Mouse (Mus musculus) hindbrain, embryonic 11.5 days (tissue): Measurements from ENCODE around the gene Tdrd3. TPM values are rescaled to one million over a fixed set of nuclear protein-coding genes. Genes with fewer than 3 reads are reported as not detected.

Source experiments
- ATAC-seq: fragments of 200-750 bp; cut with Nextera tagmentation; 2 replicates; pipeline ENCODE4 v1.8.0; 2017; ENCODE audit warnings: mild to moderate bottlenecking, moderate TSS enrichment, moderate library complexity; ENCODE audit not compliant: low FRiP score
- DNase-seq: peaks from one replicate; pipeline ENCODE4 v3.0.0-alpha.2; 2015; ENCODE audit warnings: low spot score
- H3K27ac ChIP-seq: fragments of 300-500 bp; sonication (generic); 2 replicates; pipeline ENCODE4 v1.5.1; 2014; ENCODE audit warnings: mild to moderate bottlenecking, low read depth, low read length
- H3K27me3 ChIP-seq: fragments of 300-500 bp; sonication (generic); 2 replicates; pipeline ENCODE4 v1.6.1; 2014; ENCODE audit warnings: mild to moderate bottlenecking, low read length, moderate library complexity, mixed read lengths; ENCODE audit not compliant: control insufficient read depth, insufficient read depth
- H3K36me3 ChIP-seq: fragments of 300-500 bp; sonication (generic); 2 replicates; pipeline ENCODE4 v1.6.1; 2014; ENCODE audit warnings: mild to moderate bottlenecking, low read length, moderate library complexity, mixed read lengths; ENCODE audit not compliant: control insufficient read depth, insufficient read depth
- H3K4me1 ChIP-seq: fragments of 300-500 bp; sonication (generic); replicated peaks from 2 replicates; pipeline ENCODE4 v1.6.1; 2014; ENCODE audit warnings: low read length, mixed read lengths; ENCODE audit not compliant: control insufficient read depth, insufficient read depth
- H3K4me2 ChIP-seq: fragments of 300-500 bp; sonication (generic); replicated peaks from 2 replicates; pipeline ENCODE4 v1.6.1; 2014; ENCODE audit warnings: mild to moderate bottlenecking, low read depth, low read length
- H3K4me3 ChIP-seq: fragments of 300-500 bp; sonication (generic); 2 replicates; pipeline ENCODE4 v1.5.1; 2014; ENCODE audit warnings: low read depth, low read length
- H3K9ac ChIP-seq: fragments of 300-500 bp; sonication (generic); 2 replicates; pipeline ENCODE4 v1.6.1; 2014; ENCODE audit warnings: low read depth, low read length
- H3K9me3 ChIP-seq: fragments of 300-500 bp; sonication (generic); 2 replicates; pipeline ENCODE4 v1.6.1; 2016; ENCODE audit warnings: low read length; ENCODE audit not compliant: control insufficient read depth
- WGBS: fragments of 180-500 bp; shearing (Covaris S2); extraction: QIAGEN DNeasy Blood & Tissue Kit; methylation state at CpG from one replicate; pipeline ENCODE4 v1.1.7; 2014; 5-methylcytosine and 5-hydroxymethylcytosine counted together
- polyA plus RNA-seq: library from polyadenylated mRNA; unstranded; fragments of >200 nt; fragmentation: Nextera tagmentation; extraction: Ambion mirVana; gene quantifications from 2 replicates; pipeline ENCODE4 v1.2.1, GENCODE M21; 2014

Gene Tdrd3
- polyA plus RNA-seq, 1 experiment from 2014 or later, result 46.0 TPM

DNA sequence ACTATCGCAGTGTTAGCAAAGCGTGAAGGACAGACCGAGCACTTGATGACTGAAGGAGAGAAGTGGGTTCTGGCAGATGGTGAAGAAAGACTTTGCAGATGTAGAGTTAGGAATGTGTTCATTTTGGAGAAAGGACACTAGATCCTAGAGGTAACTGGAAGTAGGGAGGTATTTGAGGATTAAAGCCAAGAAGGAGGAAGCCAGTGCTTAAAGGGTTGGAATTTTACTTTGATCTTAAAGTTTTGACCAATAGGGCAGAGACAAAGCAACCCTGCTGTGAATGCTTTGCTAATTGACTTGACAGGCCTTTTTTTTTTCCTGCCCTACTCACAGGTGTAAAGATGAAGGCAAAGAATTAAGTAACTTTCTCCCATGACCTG lies 1.2 kb downstream of the Tdrd3 start:
- DNase-seq (no peak), ATAC-seq (no peak)
- 1% methylated on average over 3 of the region's 3 CpGs for WGBS
- Histone ChIP-seq H3K4me3 (peak overlapping the region; percentile 82), H3K9me3 (no peaks in the 10 kb centered on the region), H3K27ac (peak overlapping the region; percentile 99), H3K4me1 (no peaks in the 10 kb centered on the region), H3K9ac (peak overlapping the region; percentile 94), H3K27me3 (no peaks in the 10 kb centered on the region), H3K4me2 (peak overlapping the region; percentile 87), H3K36me3 (no peaks in the 10 kb centered on the region)

DNA sequence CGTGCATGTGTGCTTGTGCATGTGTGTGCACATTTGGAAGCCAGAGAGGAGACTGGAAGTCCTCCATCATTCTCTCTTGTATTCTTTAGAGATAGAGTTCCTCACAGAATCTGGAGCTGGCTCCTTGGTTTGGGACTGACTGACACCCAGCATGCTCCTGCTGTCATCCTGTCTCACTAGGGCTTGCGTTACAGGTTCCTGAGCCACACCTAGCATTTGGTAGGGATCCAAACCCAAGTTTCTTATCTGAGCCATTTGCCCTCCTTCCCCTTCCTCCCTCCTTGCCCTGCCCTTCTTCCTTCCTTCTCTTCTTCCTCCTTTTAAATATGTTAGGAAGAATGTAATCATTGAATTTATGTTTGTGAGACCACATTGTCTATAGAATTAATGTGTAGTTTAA lies 3.3 kb downstream of the Tdrd3 start:
- H3K9ac ChIP-seq, result no peak overlapping the region
- no peak overlapping the region for H3K4me3 ChIP-seq
- WGBS, result 86% methylated on average over 2 of the region's 2 CpGs
- no peaks in the 10 kb centered on the region for H3K36me3 ChIP-seq
- H3K9me3 ChIP-seq, result no peaks in the 10 kb centered on the region
- H3K27ac ChIP-seq, result no peak overlapping the region
- H3K4me2 ChIP-seq, result no peak overlapping the region
- DNase-seq, result no peak
- H3K4me1 ChIP-seq, result no peaks in the 10 kb centered on the region
- no peak for ATAC-seq
- no peaks in the 10 kb centered on the region for H3K27me3 ChIP-seq

- Histone ChIP-seq H3K4me2 (no peak overlapping the region), H3K9me3 (no peaks in the 10 kb centered on the region), H3K36me3 (no peaks in the 10 kb centered on the region), H3K4me1 (no peaks in the 10 kb centered on the region), H3K4me3 (no peak overlapping the region), H3K9ac (no peak overlapping the region), H3K27ac (no peak overlapping the region), H3K27me3 (no peaks in the 10 kb centered on the region)
- no peak for DNase-seq
- WGBS, result 84% methylated on average over 4 of the region's 4 CpGs
- no peak for ATAC-seq
Observed at GRCm38 (mm10) chr14:87420576-87420975, 4.1 kb downstream of the Tdrd3 start.

GRCm38 (mm10) chr14:87422432-87422831 lies 6.0 kb downstream of the Tdrd3 start:
- no peak overlapping the region for H3K4me2 ChIP-seq
- no peak overlapping the region for H3K27ac ChIP-seq
- ATAC-seq (no peak), DNase-seq (no peak)
- no peaks in the 10 kb centered on the region for H3K9me3 ChIP-seq
- no peak overlapping the region for H3K9ac ChIP-seq
- H3K27me3 ChIP-seq, result no peaks in the 10 kb centered on the region
- no peaks in the 10 kb centered on the region for H3K36me3 ChIP-seq
- no peaks in the 10 kb centered on the region for H3K4me1 ChIP-seq
- WGBS, result 94% methylated on average over 3 of the region's 3 CpGs
- H3K4me3 ChIP-seq, result no peak overlapping the region

DNA sequence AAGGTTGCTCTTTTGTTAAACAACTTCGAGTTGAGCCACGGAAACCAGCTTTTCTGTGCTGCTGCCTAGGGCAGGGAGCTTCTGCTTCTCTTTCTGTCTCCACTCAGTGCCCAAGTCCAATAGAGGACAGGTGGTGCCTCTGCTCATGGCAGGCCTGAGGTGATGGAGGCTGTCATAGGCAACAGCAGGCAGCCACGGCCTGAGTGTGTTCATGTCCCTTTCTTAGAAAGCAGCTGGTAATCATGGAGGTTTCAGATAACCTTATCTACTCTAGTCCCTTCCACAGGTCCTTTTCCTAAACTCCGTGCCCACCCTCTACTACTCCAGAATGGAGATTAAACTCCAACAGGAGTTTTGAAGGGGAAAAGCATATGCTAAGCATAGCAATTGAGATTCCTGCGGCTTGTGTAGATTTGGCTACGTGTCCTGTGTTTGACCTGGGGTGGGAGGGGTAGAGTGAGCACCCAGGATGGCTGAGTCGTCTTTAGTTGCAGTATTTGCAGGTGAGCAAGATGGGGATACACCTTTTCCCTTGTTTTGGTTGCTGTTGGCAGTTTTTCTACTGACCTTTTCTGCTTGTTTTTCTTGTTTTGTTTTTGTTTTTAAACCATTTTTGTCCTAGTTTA lies 10.0 kb downstream of the Tdrd3 start:
- H3K36me3 ChIP-seq, result no peaks in the 10 kb centered on the region
- H3K9me3 ChIP-seq, result no peaks in the 10 kb centered on the region
- H3K4me2 ChIP-seq, result no peak overlapping the region
- DNase-seq (no peak), ATAC-seq (0 out of 2 replicates have a peak, but pooled peaks have one; percentile 38)
- WGBS, result 68% methylated on average over 7 of the region's 7 CpGs
- H3K9ac ChIP-seq, result no peak overlapping the region
- H3K27ac ChIP-seq, result no peak overlapping the region
- no peaks in the 10 kb centered on the region for H3K27me3 ChIP-seq
- no peak overlapping the region for H3K4me3 ChIP-seq
- H3K4me1 ChIP-seq, result no peaks in the 10 kb centered on the region

- WGBS, result 82% methylated on average over 4 of the region's 4 CpGs
- Histone ChIP-seq H3K4me3 (no peak overlapping the region), H3K9me3 (no peaks in the 10 kb centered on the region), H3K9ac (no peak overlapping the region), H3K4me1 (no peaks in the 10 kb centered on the region), H3K27me3 (no peaks in the 10 kb centered on the region), H3K27ac (no peak overlapping the region), H3K4me2 (no peak overlapping the region), H3K36me3 (no peaks in the 10 kb centered on the region)
- no peak for ATAC-seq
- DNase-seq, result no peak
Observed at GRCm38 (mm10) chr14:87427032-87427431, 10.6 kb downstream of the Tdrd3 start.

DNA sequence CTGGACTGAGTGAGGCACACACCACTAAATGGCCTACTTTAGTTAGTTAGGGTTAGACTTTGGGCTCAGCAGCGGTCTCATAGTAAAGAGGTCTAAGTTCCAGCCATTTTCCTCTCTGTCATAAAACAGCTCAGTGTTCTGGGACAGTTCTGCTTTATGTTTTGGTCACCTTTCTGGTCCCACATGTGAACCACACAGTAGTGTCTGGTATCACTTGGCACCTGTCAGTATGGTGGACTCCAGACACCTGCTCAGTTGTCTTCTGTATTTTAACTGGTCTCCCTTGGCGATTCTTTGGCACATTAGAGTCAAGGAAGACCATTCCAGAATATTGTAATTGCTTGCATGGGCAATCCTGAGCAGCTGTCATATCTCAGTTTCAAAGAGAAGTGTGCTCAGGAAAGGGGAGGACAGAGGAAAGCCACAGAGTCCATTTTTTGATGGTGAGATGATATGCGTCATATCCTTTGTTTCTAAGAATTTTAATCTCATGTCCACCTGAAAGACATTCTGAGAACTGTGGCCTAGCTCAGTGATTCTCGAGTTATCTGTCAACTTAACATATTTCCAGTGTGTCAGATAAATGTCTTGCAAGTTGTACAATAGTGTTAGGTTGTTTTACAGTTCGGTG lies 11.3 kb downstream of the Tdrd3 start:
- no peaks in the 10 kb centered on the region for H3K4me1 ChIP-seq
- H3K9me3 ChIP-seq, result no peaks in the 10 kb centered on the region
- H3K4me2 ChIP-seq, result no peak overlapping the region
- H3K27me3 ChIP-seq, result no peaks in the 10 kb centered on the region
- H3K27ac ChIP-seq, result no peak overlapping the region
- H3K4me3 ChIP-seq, result no peak overlapping the region
- no peak for DNase-seq
- ATAC-seq, result no peak
- H3K36me3 ChIP-seq, result no peaks in the 10 kb centered on the region
- no peak overlapping the region for H3K9ac ChIP-seq
- 91% methylated on average over 5 of the region's 5 CpGs for WGBS

DNA sequence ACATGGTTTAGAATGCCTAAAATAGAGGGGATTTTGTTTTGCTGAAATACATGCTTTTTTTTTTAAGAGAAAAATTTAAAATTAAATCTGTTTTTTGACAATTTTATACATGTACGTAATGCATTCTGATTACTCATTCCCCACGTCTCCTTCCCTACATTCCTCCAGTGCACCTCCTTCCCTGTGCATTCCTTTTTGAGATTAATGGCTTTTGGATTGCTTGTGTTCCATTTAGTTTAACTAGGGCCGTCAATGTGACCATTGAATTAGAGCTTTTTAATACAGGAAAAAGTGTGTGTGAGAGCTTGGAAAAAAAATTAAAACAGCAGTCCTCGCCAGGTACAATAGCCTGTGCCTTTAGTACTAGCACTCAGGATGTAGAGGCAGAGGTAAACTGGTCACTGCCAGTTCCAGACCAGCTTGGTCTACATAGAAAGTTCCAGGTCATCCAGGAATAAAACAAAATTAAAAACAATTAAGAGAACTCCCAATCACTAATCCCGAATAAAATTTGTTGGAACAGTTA lies 17.0 kb downstream of the Tdrd3 start:
- Histone ChIP-seq H3K9me3 (no peaks in the 10 kb centered on the region), H3K4me3 (no peak overlapping the region), H3K36me3 (no peaks in the 10 kb centered on the region; the same call in 1 of the 2 replicates), H3K4me2 (no peak overlapping the region), H3K27ac (no peak overlapping the region), H3K27me3 (no peaks in the 10 kb centered on the region), H3K9ac (no peak overlapping the region), H3K4me1 (no peaks in the 10 kb centered on the region)
- no peak for DNase-seq
- WGBS, result 77% methylated on average over 5 of the region's 5 CpGs
- no peak for ATAC-seq

GRCm38 (mm10) chr14:87435382-87435781 lies 18.9 kb downstream of the Tdrd3 start:
- ATAC-seq, result no peak
- no peaks in the 10 kb centered on the region for H3K4me1 ChIP-seq
- H3K27me3 ChIP-seq, result no peaks in the 10 kb centered on the region
- WGBS, result 93% methylated on average over 4 of the region's 4 CpGs
- no peak overlapping the region for H3K4me2 ChIP-seq
- no peak overlapping the region for H3K27ac ChIP-seq
- no peak for DNase-seq
- no peaks in the 10 kb centered on the region for H3K9me3 ChIP-seq
- H3K36me3 ChIP-seq, result no peaks in the 10 kb centered on the region; the same call in 1 of the 2 replicates
- no peak overlapping the region for H3K4me3 ChIP-seq
- no peak overlapping the region for H3K9ac ChIP-seq
